Mouse (Mus musculus): ENCODE measurements around the gene Anp32e. TPM values are rescaled to one million over a fixed set of nuclear protein-coding genes. Genes with fewer than 3 reads are reported as not detected.

Gene Anp32e
- total RNA-seq, 1 experiment, result 50.8 TPM

GRCm38 (mm10) chr3:95933111-95933750 lies 4.2 kb downstream of the Anp32e start:
- Histone ChIP-seq H3K9ac (ENCODE audit: insufficient read depth, low read depth, low read length, poor library complexity, severe bottlenecking) (no peak overlapping the region), H3K27ac (ENCODE audit: insufficient read depth, low read depth, low read length, poor library complexity, severe bottlenecking) (no peak overlapping the region), H3K4me1 (ENCODE audit: control insufficient read depth in 2 of 2, insufficient read depth in 2 of 2, low read length in 2 of 2, poor library complexity in 1 of 2) (peaks cover 1 to 5% of the 10 kb centered on the region in 2 experiments; a peak in 2 of 4 replicates), H3K9me3 (ENCODE audit: control insufficient read depth, insufficient read depth, low read depth, low read length) (no peaks in the 10 kb centered on the region), H3K4me3 (ENCODE audit: insufficient read depth in 1 of 2, low read depth in 1 of 2, low read length in 2 of 2, poor library complexity in 1 of 2, severe bottlenecking in 1 of 2) (no peak overlapping the region), H3K36me3 (ENCODE audit: control insufficient read depth, insufficient read depth, low read length, poor library complexity, severe bottlenecking) (peaks cover 30% of the 10 kb centered on the region)
- TF ChIP-seq ZNF384 (IDR thresholded peaks at IDR 0.05; ENCODE audit: low read depth, low read length) (no peak), ZC3H11A (IDR thresholded peaks at IDR 0.05; ENCODE audit: borderline replicate concordance, low read depth, low read length) (no peak), MAFK (IDR thresholded peaks at IDR 0.05; ENCODE audit: insufficient read depth, low read depth, low read length) (no peak), HCFC1 (IDR thresholded peaks at IDR 0.05; ENCODE audit: borderline replicate concordance, insufficient read depth, low read length) (no peak), CHD2 (IDR thresholded peaks at IDR 0.05; ENCODE audit: low read depth, low read length) (no peak)
- no peak for DNase-seq (ENCODE audit: low read depth, low spot score)
- in situ Hi-C loops (cut with MboI; ENCODE audit: low sequenced_read_pairs in 2 of 2, unreplicated experiment in 2 of 2), result no loop called here

- no peak for DNase-seq (ENCODE audit: low read depth, low spot score)
- no peak overlapping the region for H3K27ac ChIP-seq (ENCODE audit: insufficient read depth, low read depth, low read length, poor library complexity, severe bottlenecking)
- H3K4me3 ChIP-seq (ENCODE audit: insufficient read depth in 1 of 2, low read depth in 1 of 2, low read length in 2 of 2, poor library complexity in 1 of 2, severe bottlenecking in 1 of 2), result no peak overlapping the region
- in situ Hi-C loops (cut with MboI; ENCODE audit: low sequenced_read_pairs in 2 of 2, unreplicated experiment in 2 of 2), result no loop called here
- peaks cover 35% of the 10 kb centered on the region for H3K36me3 ChIP-seq (ENCODE audit: control insufficient read depth, insufficient read depth, low read length, poor library complexity, severe bottlenecking)
- H3K4me1 ChIP-seq (ENCODE audit: control insufficient read depth in 2 of 2, insufficient read depth in 2 of 2, low read length in 2 of 2, poor library complexity in 1 of 2), result peaks cover 1 to 5% of the 10 kb centered on the region in 2 experiments; a peak in 2 of 4 replicates
- TF ChIP-seq CHD2 (IDR thresholded peaks at IDR 0.05; ENCODE audit: low read depth, low read length) (no peak), ZNF384 (IDR thresholded peaks at IDR 0.05; ENCODE audit: low read depth, low read length) (no peak), MAFK (IDR thresholded peaks at IDR 0.05; ENCODE audit: insufficient read depth, low read depth, low read length) (no peak), ZC3H11A (IDR thresholded peaks at IDR 0.05; ENCODE audit: borderline replicate concordance, low read depth, low read length) (no peak), HCFC1 (IDR thresholded peaks at IDR 0.05; ENCODE audit: borderline replicate concordance, insufficient read depth, low read length) (no peak)
- no peaks in the 10 kb centered on the region for H3K9me3 ChIP-seq (ENCODE audit: control insufficient read depth, insufficient read depth, low read depth, low read length)
- no peak overlapping the region for H3K9ac ChIP-seq (ENCODE audit: insufficient read depth, low read depth, low read length, poor library complexity, severe bottlenecking)
Measured at GRCm38 (mm10) chr3:95934448-95934847, 5.4 kb downstream of the Anp32e start.

- Histone ChIP-seq H3K27ac (ENCODE audit: insufficient read depth, low read depth, low read length, poor library complexity, severe bottlenecking) (no peak overlapping the region), H3K4me1 (ENCODE audit: control insufficient read depth in 2 of 2, insufficient read depth in 2 of 2, low read length in 2 of 2, poor library complexity in 1 of 2) (peaks cover 2 to 11% of the 10 kb centered on the region in 2 experiments; a peak in 3 of 4 replicates), H3K9ac (ENCODE audit: insufficient read depth, low read depth, low read length, poor library complexity, severe bottlenecking) (no peak overlapping the region), H3K4me3 (ENCODE audit: insufficient read depth in 1 of 2, low read depth in 1 of 2, low read length in 2 of 2, poor library complexity in 1 of 2, severe bottlenecking in 1 of 2) (no peak overlapping the region), H3K36me3 (ENCODE audit: control insufficient read depth, insufficient read depth, low read length, poor library complexity, severe bottlenecking) (peaks cover 55% of the 10 kb centered on the region), H3K9me3 (ENCODE audit: control insufficient read depth, insufficient read depth, low read depth, low read length) (no peaks in the 10 kb centered on the region)
- in situ Hi-C loops (cut with MboI; ENCODE audit: low sequenced_read_pairs in 2 of 2, unreplicated experiment in 2 of 2), result no loop called here
- DNase-seq (ENCODE audit: low read depth, low spot score), result no peak
- TF ChIP-seq MAFK (IDR thresholded peaks at IDR 0.05; ENCODE audit: insufficient read depth, low read depth, low read length) (no peak), ZNF384 (IDR thresholded peaks at IDR 0.05; ENCODE audit: low read depth, low read length) (no peak), CHD2 (IDR thresholded peaks at IDR 0.05; ENCODE audit: low read depth, low read length) (no peak), HCFC1 (IDR thresholded peaks at IDR 0.05; ENCODE audit: borderline replicate concordance, insufficient read depth, low read length) (no peak), ZC3H11A (IDR thresholded peaks at IDR 0.05; ENCODE audit: borderline replicate concordance, low read depth, low read length) (no peak)
Measured at GRCm38 (mm10) chr3:95938217-95938616, 9.2 kb downstream of the Anp32e start.

DNA sequence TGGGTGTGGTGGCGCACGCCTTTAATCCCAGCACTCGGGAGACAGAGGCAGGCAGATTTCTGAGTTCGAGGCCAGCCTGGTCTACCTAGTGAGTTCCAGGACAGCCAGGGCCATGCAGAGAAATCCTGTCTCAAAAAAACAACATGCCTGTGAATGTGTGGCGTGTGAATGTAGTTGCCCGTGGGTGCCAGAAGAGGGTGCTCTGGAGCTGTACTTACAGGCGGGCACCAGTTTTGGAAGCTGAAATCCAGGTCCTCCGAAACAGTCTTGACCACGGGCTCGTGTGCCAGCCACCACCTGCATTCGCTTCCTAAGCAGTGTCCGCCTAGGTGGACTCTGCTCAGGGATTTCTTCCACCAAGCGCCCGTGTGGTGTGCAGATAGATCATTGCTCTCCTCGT lies 9.8 kb downstream of the Anp32e start:
- no peak for TF ChIP-seq MAFK (IDR thresholded peaks at IDR 0.05; ENCODE audit: insufficient read depth, low read depth, low read length)
- TF ChIP-seq ZC3H11A (IDR thresholded peaks at IDR 0.05; ENCODE audit: borderline replicate concordance, low read depth, low read length), result 0 out of 2 replicates have a peak, but pooled peaks have one; percentile 14
- peaks cover 2 to 9% of the 10 kb centered on the region in 2 experiments; a peak in 3 of 4 replicates for H3K4me1 ChIP-seq (ENCODE audit: control insufficient read depth in 2 of 2, insufficient read depth in 2 of 2, low read length in 2 of 2, poor library complexity in 1 of 2)
- no peaks in the 10 kb centered on the region for H3K9me3 ChIP-seq (ENCODE audit: control insufficient read depth, insufficient read depth, low read depth, low read length)
- in situ Hi-C loops (cut with MboI; ENCODE audit: low sequenced_read_pairs in 2 of 2, unreplicated experiment in 2 of 2), result no loop called here
- H3K27ac ChIP-seq (ENCODE audit: insufficient read depth, low read depth, low read length, poor library complexity, severe bottlenecking), result no peak overlapping the region
- DNase-seq (ENCODE audit: low read depth, low spot score), result peak; percentile 53
- peaks cover 50% of the 10 kb centered on the region for H3K36me3 ChIP-seq (ENCODE audit: control insufficient read depth, insufficient read depth, low read length, poor library complexity, severe bottlenecking)
- no peak overlapping the region for H3K4me3 ChIP-seq (ENCODE audit: insufficient read depth in 1 of 2, low read depth in 1 of 2, low read length in 2 of 2, poor library complexity in 1 of 2, severe bottlenecking in 1 of 2)
- no peak overlapping the region for H3K9ac ChIP-seq (ENCODE audit: insufficient read depth, low read depth, low read length, poor library complexity, severe bottlenecking)

Measured in ES-E14 (cell line).